Mouse (Mus musculus) testis, adult 2 months (tissue): Measurements from ENCODE around the gene Nuak1.

ENCODE experiments used
- CTCF ChIP-seq: fragments of 200-500 bp; IDR thresholded peaks from 2 replicates; pipeline ENCODE4 v1.5.1; 2012; ENCODE audit warnings: low read depth, mild to moderate bottlenecking, inconsistent platforms, low read length, moderate library complexity; ENCODE audit not compliant: control insufficient read depth, insufficient read depth, insufficient replicate concordance
- POLR2A ChIP-seq: fragments of 200-500 bp; IDR thresholded peaks from 2 replicates; pipeline ENCODE4 v1.6.1; 2012; ENCODE audit warnings: low read depth, mild to moderate bottlenecking, inconsistent platforms, low read length, moderate library complexity; ENCODE audit not compliant: control insufficient read depth

DNA sequence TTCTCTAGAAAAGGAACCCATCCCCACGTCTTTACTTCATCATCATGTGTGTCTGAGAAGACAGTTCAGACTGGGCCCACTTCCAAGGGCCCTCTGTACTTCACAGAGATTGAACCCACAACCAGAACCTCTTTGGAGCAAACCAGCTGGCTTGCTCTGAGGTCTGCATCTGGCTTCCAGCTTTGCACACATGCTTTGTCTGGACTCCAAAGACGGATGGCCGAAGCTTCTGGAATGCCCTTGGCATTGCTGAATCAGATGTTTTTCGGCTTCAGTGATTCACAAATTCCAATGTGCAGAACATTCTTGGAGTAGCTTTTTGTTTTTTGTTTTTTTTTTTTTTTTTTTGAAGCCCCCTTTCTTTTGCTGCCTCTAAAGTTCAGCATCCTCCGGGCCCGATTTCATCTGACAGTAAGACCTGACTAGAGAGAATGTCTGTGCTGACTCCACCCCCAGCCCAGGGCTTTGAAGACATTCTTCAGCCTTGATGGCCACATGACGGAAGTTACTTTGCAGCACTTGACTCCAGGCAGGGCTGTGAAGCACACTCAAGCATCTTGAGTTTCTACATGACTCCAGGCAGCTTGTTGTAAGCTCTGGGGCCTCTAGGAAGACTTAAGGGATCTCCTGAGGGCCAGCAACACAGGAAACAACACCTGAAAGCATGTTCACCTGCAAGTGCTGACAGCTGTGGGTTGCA is 75.1 kb downstream of the Nuak1 start:
- TF ChIP-seq CTCF (no peak), POLR2A (no peak)
